Mouse (Mus musculus): ENCODE measurements at regions not wholly inside any gene's neighbourhood (a gene's known extent, or its start where the extent isn't known, plus 50 kb on each side); places are given as distances from the start of the nearest gene placed in this dataset.
A peak's percentile ranks its signal among the peaks of the same experiment; 100 is the strongest.

- DNase-seq (ENCODE audit: low spot score in 2 of 2): no peak
Observed at GRCm38 (mm10) chrX:99593872-99594487, 122.9 kb upstream of the Pja1 start.

GRCm38 (mm10) chrX:99592980-99593379 lies 121.9 kb upstream of the Pja1 start:
- DNase-seq (ENCODE audit: low spot score in 2 of 2): no peak

- DNase-seq (ENCODE audit: low spot score in 2 of 2): no peak
Observed at GRCm38 (mm10) chrX:99587284-99587683, 116.2 kb upstream of the Pja1 start.

- DNase-seq (ENCODE audit: low spot score in 2 of 2): no peak
Observed at GRCm38 (mm10) chrX:99586282-99586681, 115.2 kb upstream of the Pja1 start.

- DNase-seq (ENCODE audit: low spot score in 2 of 2): no peak
Observed at GRCm38 (mm10) chrX:99585703-99586102, 114.6 kb upstream of the Pja1 start.

- no peak for DNase-seq (ENCODE audit: low spot score in 2 of 2)
Observed at GRCm38 (mm10) chrX:99582611-99583010, 111.5 kb upstream of the Pja1 start.

- no peak for DNase-seq (ENCODE audit: low spot score in 2 of 2)
Observed at GRCm38 (mm10) chrX:99581632-99582466, 110.8 kb upstream of the Pja1 start.

- DNase-seq (ENCODE audit: low spot score in 2 of 2): no peak
Observed at GRCm38 (mm10) chrX:99579206-99579605, 108.1 kb upstream of the Pja1 start.

GRCm38 (mm10) chrX:99578796-99579195 lies 107.7 kb upstream of the Pja1 start:
- DNase-seq (ENCODE audit: low spot score in 2 of 2): no peak

GRCm38 (mm10) chrX:99575105-99575504 lies 104.0 kb upstream of the Pja1 start:
- no peak for DNase-seq (ENCODE audit: low spot score in 2 of 2)

GRCm38 (mm10) chrX:99574441-99575103 lies 103.5 kb upstream of the Pja1 start:
- peak; percentile 67 to 77 for DNase-seq (ENCODE audit: low spot score in 2 of 2)

- no peak for DNase-seq (ENCODE audit: low spot score in 2 of 2)
Observed at GRCm38 (mm10) chrX:99570161-99570560, 99.1 kb upstream of the Pja1 start.

GRCm38 (mm10) chrX:99568244-99568643 lies 97.2 kb upstream of the Pja1 start:
- DNase-seq (ENCODE audit: low spot score in 2 of 2): no peak

GRCm38 (mm10) chrX:99567367-99568164 lies 96.5 kb upstream of the Pja1 start:
- DNase-seq (ENCODE audit: low spot score in 2 of 2): no peak

GRCm38 (mm10) chrX:99561995-99562394 lies 90.9 kb upstream of the Pja1 start:
- peak; percentile 42 to 57 for DNase-seq (ENCODE audit: low spot score in 2 of 2)

GRCm38 (mm10) chrX:99560699-99561098 lies 89.6 kb upstream of the Pja1 start:
- peak in 1 of 2 experiments; percentile 23 for DNase-seq (ENCODE audit: low spot score in 2 of 2)

GRCm38 (mm10) chrX:99556876-99557354 lies 85.8 kb upstream of the Pja1 start:
- no peak for DNase-seq (ENCODE audit: low spot score in 2 of 2)

GRCm38 (mm10) chrX:99555976-99556781 lies 85.1 kb upstream of the Pja1 start:
- DNase-seq (ENCODE audit: low spot score in 2 of 2): no peak

- DNase-seq (ENCODE audit: low spot score in 2 of 2): no peak
Observed at GRCm38 (mm10) chrX:99552778-99553177, 81.7 kb upstream of the Pja1 start.

- no peak for DNase-seq (ENCODE audit: low spot score in 2 of 2)
Observed at GRCm38 (mm10) chrX:99550057-99550760, 79.1 kb upstream of the Pja1 start.
